Mouse (Mus musculus) A20 (cell line): ENCODE measurements around the gene Prdm16.

Experiments used
- DNase-seq: peaks from one replicate; pipeline ENCODE4 v3.0.0-alpha.2; 2011; ENCODE audit warnings: low read depth, low spot score

The Prdm16 gene

DNA sequence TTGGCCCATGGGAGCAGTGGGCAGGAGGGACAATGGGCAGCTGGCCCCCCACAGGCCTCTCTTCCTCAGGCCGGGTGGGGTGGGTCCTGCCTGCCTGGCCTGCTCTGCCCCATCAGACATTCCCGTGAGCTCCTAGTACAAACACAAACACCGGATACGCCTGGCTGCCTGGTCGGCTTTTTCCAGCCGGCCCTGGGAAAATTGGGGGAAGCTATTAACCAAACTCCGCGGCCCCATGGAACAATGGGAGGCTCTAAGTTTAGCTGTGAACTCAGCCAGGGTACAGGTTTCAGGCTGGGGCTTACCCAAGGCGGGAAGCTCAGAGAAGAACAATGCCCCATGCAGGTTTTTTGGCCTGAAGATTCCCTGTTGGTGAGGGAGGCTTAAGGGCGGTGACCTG, 300.0 kb downstream of the Prdm16 start:
- DNase-seq, result no peak

DNA sequence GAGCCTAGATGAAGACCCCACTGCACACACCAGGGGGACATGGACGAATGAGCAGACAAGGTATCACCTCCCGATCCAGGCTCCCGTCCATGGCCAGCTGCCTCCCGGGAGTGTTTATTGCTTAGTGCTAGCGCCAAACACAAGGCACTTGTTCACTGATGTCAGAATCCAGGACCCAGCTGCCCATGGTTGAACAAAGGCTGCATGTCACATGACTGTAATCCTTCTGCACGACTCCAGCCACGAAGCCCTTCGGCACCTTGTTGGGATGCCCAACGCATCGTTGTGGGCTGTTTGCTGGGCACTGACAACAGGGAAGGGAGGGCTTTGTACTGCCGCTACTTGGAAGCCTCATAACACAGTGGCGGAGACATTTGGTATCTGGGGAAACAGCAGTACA, 300.9 kb downstream of the Prdm16 start, which contains the start of gene B230104I21Rik:
Gene B230104I21Rik (plus strand): TSS at position 367 of the 400 bp plus-strand sequence.
- DNase-seq, result no peak

DNA sequence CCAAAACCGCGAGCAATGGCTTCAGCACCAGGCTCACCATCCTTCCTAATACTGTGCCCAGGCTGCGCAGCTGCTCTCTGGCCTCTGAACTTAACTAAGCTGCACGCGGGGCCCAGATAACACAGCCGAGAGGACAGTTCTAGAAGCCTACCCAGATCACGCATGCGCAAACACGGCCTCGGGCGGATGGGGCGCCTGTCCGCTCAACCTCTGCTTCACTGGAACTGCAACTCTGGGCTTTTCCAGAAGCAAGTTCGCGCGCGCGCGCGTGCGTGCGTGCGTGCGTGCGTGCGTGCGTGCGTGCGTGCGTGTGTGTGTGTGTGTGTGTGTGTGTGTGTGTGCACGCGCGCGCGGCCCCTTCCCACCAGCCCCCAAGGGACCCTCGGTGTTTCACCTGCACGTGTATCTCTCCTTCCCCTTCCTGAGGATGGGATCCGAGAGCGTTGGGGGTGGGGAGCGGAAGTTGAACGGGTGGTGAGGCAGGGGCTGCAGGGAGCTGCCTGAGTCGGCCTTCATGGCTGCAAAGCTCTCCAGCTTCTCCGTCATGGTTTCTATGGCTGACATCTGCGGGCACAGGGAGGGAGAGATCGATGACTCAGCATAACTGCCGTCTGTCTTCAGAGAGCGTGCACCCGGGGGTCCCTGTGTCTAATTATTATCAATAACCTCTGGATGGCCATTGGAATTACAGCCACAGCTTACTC, 301.8 kb downstream of the Prdm16 start:
- DNase-seq, result no peak

DNA sequence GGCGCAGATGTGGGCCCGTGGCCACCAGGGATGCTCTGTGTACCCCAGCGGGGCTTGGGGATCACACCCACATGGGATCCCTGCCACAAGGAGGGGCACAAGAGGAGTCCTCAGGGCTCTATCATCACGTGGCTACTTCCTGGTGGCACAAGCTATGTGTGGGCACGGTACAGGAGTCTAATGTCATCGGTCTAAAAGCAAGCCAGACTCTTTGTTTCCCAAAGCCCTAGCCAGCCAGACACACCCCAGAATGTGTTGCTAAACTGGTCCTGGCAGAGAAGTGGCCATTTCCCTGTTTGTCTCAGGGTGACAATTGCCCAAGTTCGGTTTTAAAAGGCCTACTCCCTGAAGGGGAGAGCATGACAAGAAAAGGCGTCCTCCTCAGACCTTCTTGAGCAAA, 303.4 kb downstream of the Prdm16 start:
- DNase-seq, result no peak

DNA sequence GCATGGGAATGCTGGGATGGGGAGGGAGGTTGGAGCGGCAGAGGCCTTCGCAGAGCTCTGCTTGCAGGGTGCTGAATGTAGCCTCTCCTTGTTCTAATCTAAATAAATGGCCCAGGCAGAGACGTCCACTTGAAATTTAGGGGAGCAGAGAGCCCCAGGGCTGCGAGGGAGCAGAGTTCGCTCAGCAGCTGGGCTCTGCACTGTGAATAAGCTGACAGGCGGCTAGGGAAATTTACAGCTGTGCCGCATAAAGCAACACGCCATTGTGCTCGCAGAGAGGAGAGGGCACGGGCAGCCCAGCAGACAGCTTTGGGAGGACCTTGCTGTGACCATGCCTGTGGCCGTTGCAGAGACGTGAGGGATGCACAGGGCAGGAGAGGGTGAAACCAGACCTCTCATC, 305.4 kb downstream of the Prdm16 start:
- no peak for DNase-seq

DNA sequence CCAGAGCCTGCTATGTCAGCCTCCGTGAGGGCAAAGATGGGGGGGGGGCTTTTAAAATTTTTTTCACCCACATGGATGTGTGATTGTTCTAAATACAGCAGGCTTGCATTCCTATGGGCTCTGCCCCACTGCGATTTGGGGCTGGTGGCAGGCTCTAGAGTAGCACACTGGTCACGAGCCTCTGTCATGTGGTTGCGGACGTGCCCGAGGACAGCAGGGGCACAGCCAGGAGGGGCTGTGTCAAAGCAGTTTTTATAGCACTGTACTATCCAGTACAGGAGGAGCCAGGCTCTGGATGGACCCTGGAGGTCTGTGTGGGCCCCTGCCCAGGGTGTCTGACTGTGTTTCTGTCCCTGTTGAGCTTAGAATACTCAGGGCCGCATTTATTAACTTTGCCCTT, 306.7 kb downstream of the Prdm16 start:
- DNase-seq, result no peak

DNA sequence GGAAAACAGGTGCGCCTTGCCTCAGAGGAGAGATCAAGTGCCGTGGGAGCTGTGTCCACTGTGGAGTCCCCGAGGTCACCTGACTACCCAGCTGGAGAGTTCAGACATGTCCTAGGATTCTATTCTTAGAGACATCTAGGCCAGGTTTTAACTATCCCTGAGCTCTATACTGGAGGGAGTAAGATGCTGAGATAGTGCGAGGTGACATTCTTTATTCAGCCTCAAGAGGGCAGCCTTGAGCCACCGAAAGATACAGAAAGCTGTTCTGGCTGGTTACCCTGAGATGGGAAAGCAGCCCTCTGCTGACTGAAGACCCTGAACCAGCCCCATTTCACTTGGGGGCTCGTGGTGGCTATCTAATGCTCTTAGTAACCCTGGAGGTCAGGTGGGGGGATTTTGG, 307.8 kb downstream of the Prdm16 start:
- no peak for DNase-seq

DNA sequence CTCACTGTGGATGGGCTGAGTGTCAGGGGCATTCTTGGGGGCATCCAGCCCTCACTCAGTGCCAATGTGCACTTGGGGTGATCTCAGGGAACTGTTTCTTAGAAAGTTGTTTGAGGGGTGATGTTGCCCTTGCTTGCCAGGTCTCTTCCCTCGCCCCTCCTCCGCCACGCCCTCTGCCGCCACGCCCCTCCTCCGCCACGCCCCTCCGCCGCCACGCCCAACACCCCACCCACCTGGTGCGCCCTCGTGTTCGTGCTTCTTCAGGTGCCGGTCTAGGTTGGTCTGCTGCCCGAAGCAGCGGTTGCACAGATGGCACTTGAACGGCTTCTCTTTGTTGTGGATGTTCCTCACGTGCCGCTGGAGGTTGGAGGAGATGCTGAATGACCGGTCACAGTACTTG, 308.2 kb downstream of the Prdm16 start:
- no peak for DNase-seq

DNA sequence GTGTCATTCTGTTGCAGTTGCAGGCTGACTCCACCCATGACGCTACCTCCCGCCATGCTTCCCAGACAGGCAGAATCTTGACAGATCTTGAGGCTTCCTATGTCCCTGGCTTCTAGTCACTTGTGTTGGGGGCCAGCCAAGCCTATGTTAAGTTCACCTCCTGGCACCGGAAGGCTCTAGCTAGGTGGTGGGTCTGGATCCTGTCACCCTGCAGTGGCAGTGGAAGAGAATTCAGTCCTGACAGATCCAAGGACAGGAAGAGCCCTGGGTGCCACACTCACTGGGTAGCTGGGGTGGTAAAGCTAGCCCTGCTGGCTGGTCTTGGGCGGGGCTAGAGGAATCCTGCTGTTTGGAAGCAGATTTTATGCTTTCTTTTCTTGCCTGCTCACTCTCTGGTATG, 311.3 kb downstream of the Prdm16 start:
- no peak for DNase-seq

DNA sequence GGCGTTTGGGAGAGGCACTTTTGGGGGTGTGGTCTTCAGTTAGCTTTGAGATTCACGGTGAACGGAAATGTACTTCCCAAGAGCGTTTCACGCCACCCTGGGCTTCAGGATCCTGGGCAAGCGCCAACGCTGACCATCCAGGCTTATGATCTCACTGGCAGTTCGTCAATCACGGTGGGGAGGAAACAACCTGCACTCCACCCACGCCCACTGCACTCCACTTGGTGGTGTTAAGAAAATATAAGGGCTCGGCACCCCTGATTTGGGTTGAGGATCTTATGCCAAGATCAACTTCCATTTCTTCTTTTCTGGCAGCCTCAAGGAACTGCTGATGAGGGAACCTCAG, 323.1 kb downstream of the Prdm16 start:
- no peak for DNase-seq

DNA sequence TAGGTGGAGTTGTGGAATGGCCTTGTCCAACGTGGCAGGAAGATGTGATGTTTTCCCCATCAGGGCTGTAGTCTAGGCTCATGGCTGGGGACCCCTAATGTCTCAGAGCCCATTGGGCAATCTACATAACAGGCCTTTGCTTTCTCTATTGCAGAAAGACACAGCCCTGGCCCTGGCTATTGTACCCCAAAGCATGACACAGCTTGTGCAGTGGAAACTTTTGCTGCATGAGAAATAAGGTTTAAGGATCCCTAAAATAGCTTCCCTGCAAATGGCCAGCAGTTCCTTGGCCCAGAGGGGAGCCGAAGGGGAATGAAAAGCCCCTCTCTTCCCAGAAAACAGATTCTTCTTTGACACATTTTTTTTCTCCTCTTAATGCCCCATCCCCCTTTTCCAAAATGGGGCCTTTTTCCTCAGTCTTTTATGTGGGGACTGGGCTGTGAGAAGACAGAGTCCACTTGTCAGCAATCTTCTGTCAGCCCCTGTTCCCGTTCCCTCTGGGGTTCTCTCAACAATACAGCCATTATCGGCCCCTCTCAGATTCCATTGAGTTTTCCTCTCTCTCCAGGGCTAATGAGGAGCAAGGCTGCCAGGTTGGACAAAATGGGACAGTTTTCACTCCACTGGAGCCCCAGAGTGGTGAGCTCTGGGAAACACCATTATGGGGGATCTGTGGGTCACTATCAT, 323.6 kb downstream of the Prdm16 start:
- DNase-seq, result no peak

DNA sequence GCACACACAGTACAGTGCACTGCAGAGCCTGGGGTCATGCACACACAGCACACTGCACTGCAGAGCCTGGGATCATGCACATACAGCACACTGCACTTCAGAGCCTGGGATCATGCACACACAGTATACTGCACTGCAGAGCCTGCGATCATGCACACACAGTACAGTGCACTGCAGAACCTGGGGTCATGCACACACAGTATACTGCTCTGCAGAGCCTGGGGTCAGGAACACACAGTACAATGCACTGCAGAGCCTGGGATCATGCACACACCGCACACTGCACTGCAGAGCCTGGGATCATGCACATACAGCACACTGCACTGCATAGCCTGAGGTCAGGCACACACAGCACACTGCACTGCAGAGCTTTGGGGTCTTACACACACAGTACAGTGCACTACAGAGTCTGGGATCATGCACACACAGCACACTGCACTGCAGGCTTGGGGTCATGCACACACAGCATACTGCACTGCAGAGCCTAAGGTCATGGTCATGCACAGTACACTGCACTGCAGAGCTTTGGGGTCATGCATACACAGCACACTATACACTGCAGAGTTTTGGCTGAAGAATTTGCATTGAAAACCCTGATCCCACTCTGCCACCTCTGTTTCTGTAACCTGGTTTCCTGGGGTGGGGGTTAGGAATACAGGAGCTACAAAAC, 324.4 kb downstream of the Prdm16 start:
- DNase-seq, result no peak

DNA sequence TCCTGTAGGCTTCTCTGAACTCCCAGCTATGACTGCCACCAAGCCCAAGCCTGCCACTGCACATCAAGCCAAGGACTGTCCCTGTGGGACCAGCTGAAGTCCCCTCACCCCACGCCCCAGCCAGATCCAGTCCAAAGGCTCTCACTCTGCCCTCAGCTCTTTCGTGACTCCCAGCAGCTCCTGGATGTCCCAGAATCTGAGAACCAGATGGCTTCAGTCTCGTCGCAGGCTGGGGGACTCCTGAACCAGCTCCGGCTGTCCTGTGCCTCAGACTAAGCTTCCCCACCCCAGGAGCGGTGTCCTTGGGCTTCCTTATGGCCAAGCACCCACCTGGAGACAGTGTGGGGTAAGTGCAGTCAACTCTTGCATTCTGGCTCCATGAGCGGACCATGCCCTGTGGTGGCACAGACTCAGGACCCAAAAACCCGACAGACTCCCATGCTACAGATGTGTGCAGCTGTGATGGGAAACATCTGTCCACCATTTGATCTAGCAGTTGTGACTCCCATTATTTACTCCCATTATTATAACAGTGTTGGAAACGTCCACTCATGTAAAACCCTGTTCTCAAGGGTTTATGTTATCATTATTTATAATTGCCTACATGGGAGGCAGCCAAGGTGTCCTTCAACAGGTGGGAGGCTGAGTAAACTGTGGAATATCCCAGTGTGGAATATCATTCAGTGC, 326.0 kb downstream of the Prdm16 start:
- no peak for DNase-seq

DNA sequence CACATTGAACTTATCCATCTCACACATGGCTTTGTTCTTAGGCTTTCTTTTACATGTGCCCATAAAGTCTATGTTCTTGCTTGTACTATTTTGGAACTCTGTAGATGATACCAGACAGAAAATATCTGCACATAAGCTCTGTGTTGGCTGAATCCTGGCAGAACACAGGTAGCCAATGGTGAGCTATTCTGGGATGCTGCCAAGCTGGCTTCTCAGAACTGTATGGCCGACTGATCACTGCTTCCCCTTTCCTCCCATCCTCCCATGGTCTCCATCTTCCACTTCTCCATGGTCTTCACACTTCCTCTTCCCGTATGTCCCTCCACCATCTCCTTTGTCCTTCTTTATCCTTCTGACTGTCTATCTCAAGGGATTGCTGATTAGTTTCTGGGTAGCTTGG, 327.5 kb downstream of the Prdm16 start:
- no peak for DNase-seq

DNA sequence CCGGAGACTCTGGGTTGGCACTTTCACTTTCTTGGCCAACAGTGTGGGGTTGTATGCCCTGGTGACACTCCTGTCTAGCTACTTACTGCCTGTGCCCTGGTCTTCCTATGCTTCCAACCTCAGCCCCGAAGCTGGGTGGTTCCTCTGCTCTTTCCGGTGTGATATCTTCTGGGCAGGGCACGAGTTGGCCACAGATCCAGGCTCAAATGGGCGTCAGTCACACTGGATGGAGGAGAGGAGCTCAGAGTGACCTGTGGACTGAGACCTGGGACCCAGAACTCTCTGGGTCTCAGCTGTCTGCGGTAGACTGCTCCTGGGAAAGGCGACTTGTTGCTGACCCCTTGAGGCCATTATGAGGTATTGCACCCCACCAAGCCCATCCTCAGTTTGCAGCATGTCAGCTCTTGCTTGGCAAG, 335.2 kb downstream of the Prdm16 start, which contains the start of gene Arhgef16:
Gene Arhgef16 (minus strand): TSS at position 211 of the 416 bp plus-strand sequence.
- no peak for DNase-seq

DNA sequence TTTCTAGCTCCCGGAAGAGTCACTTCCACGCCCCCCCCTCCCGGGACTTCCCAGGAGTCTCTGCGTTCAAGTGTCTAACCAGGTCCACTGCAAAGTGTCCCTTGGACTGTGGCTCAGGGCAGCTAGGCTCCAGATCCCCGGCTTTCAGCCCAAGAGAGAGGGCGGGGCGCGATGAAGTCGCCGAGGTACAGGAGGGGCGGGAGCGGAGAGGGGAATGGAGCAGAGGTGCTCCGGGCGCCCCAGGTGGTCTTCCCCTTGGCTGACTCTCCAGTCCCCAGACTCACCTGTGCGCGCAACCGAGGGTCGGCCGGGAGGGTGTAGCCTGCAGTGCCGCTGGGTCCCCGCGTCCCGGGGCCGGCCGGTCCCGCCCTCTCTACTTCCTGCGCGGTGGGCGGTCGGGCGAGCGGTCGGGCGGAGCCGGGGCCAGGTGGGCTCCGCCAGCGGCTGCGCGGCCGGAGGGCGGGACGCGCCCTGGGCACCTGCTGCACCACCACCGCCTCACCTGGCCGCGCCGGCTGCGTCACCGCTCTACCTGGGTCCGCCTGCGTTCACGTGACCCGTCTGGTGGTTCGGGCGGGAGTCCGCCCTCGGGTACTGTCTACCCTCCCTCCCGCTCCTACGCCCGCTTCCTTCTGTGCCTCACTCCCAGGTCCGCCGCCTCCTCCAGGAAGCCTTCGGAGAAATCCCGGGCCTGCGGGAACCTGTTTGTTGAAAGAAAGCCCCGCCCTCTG, 337.0 kb downstream of the Prdm16 start:
- DNase-seq, result no peak

DNA sequence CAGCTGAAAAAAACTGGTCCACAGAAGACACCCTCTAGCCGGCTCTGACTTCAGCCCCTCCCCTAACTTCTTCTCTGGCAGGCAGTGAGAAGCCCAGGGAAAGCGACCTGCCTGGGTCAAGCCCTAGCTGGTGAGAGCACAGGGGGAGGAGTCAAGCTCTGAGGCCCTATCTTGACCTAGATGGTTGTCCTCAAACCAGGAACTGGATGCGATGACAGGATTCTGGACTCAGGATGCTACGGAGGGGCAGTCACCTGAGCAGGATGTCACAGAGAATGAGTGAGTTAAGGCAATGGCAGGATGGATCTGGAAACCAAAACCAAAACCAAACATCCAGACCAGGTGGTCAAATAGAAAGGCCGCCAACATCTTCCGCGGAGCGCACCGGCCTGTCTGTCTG, 338.9 kb downstream of the Prdm16 start:
- DNase-seq, result no peak

DNA sequence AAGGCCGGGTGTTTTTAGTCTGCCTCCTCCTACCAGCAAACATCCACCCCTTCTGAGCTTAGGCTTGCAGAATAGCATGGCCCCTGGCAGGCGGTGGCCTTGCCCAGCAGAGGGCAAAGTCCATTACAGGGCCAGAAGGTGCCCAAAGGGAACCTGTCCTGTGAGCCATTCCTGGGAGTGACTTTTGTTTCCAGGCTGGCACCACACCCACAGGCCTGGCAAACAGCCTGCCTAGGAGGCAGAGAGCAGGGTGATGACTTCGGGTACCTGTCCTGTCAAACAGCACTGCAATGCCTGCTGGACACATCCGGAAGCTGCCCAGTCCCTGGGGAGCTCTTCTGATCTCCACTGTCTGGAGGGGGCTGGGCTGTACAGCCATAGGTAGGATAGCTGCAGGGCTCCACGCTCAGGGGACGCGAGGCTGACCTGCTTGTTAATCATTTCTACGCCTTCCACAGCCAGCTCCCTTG, 342.4 kb downstream of the Prdm16 start:
- DNase-seq, result no peak

DNA sequence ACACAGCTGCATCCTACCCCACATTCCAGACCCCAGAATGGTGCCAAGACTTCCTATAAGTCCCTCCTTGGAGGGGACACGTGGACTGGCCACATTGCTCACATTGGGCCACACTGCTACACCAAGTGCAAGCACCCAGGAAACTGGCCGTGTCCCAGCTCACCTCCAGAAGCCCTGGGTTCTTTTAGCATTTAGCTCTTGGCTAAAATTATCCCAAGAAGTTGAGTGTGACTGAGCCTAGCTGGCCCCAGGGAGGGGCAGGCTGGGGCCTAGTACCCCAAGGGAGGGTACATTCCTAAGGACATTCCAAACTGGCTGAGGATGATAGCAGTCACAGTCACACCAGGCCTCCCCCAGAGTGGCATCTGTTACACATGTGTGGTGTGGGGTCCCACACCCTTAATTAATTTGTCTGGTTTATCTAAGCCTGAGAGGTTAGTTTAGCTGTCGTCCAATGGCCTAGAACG, 342.9 kb downstream of the Prdm16 start:
- DNase-seq, result no peak

DNA sequence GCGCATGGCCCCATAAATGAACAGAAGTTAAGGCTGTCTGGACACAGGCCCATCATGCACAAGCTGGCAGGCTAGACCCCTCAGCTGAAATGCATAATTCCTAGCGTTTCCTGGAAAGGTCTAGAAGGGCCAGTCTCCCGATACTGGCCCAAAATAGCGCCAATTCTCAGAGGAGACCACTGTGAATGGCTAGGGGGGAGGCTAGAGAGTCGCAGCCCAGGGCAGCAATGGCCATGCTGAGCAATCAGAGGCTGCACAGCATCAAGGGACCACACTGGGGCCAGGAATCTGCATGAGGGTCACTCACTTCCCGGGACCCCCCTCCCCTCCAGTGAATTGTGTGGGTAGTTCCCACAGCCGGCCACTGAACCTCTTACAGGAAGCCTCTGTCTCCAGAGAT, 353.0 kb downstream of the Prdm16 start:
- DNase-seq, result no peak

DNA sequence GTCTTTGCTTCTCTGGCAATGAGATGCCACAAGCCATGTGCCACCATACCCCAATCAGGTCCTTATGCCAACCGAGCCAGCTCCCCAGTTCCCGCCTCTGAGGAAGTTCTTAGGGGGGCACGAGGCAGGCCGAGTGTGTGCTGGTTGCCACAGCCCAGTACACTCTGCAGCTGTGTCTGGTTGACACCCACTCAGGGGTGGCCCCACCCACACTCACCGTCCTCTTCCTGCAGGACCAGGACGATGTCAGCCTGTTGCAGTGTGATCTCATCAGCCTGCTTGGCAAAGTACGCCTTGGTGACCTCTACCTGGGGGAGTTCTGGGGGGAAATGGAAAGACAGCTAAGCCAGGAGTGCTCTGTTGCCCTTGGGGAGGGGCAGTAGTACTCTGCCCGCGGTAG, 357.2 kb downstream of the Prdm16 start:
- DNase-seq, result no peak
